Mouse (Mus musculus) neural tube, embryonic 14.5 days (tissue): ENCODE data around the gene Agpat3. TPM values are rescaled to one million over a fixed set of nuclear protein-coding genes. Genes with fewer than 3 reads are reported as not detected.

Experiments
- ATAC-seq: fragments of 200-750 bp; cut with Nextera tagmentation; 2 replicates; pipeline ENCODE4 v1.8.0; 2017; ENCODE audit warnings: low read depth, mild to moderate bottlenecking, moderate TSS enrichment, moderate library complexity
- H3K27ac ChIP-seq: fragments of 300-500 bp; sonication (generic); 2 replicates; pipeline ENCODE4 v1.5.1; 2014; ENCODE audit warnings: low read depth, mild to moderate bottlenecking, control low read depth, low read length, moderate library complexity, mixed read lengths
- H3K27me3 ChIP-seq: fragments of 300-500 bp; sonication (generic); 2 replicates; pipeline ENCODE4 v1.6.1; 2014; ENCODE audit warnings: low read length; ENCODE audit not compliant: control insufficient read depth, insufficient read depth
- H3K36me3 ChIP-seq: fragments of 300-500 bp; sonication (generic); 2 replicates; pipeline ENCODE4 v1.6.1; 2014; ENCODE audit warnings: low read length, mixed read lengths; ENCODE audit not compliant: control insufficient read depth, insufficient read depth
- H3K4me1 ChIP-seq: fragments of 300-500 bp; sonication (generic); 2 replicates; pipeline ENCODE4 v1.6.1; 2014; ENCODE audit warnings: low read length; ENCODE audit not compliant: control insufficient read depth, insufficient read depth
- H3K4me2 ChIP-seq: fragments of 300-500 bp; sonication (generic); 2 replicates; pipeline ENCODE4 v1.6.1; 2014; ENCODE audit warnings: mild to moderate bottlenecking, low read depth, low read length, control low read depth
- H3K4me3 ChIP-seq: fragments of 300-500 bp; sonication (generic); 2 replicates; pipeline ENCODE4 v1.5.1; 2014; ENCODE audit warnings: low read depth, low read length, control low read depth, mixed read lengths
- H3K9ac ChIP-seq: fragments of 300-500 bp; sonication (generic); replicated peaks from 2 replicates; pipeline ENCODE4 v1.6.1; 2014; ENCODE audit warnings: low read depth, mild to moderate bottlenecking, control low read depth, low read length, mixed read lengths
- H3K9me3 ChIP-seq: fragments of 300-500 bp; sonication (generic); 2 replicates; pipeline ENCODE4 v1.6.1; 2016; ENCODE audit warnings: low read length; ENCODE audit not compliant: control insufficient read depth
- WGBS: fragments of 180-500 bp; shearing (Covaris S2); extraction: QIAGEN DNeasy Blood & Tissue Kit; methylation state at CpG from one replicate; pipeline ENCODE4 v1.1.7; 2014; 5-methylcytosine and 5-hydroxymethylcytosine counted together
- polyA plus RNA-seq: library from polyadenylated mRNA; unstranded; fragments of >200 nt; fragmentation: Nextera tagmentation; extraction: Ambion mirVana; gene quantifications from 2 replicates; pipeline ENCODE4 v1.2.1, GENCODE M21; 2014

Gene Agpat3
- polyA plus RNA-seq, 1 experiment from 2014 or later = 89.5 TPM

DNA sequence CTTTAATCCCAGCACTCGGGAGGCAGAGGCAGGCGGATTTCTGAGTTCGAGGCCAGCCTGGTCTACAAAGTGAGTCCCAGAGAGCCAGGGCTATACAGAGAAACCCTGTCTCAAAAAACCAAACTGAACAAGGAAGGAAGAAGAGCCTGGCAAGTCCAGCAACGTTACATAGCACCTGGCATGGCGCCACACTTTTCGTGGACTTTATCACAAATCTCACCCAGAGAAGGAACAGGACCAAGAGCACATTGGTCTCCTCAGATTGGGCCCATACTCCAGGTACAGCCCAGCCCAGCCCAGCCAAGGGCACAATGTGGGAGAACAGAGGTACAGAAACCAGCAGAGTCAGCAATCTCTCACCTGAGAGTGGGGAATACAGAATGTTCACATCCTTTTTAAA lies 118.5 kb downstream of the Agpat3 start:
- no peak for ATAC-seq

GRCm38 (mm10) chr10:78233161-78233560 lies 119.1 kb downstream of the Agpat3 start:
- 95% methylated on average over 5 of the region's 5 CpGs for WGBS
- ATAC-seq = no peak
- H3K9ac ChIP-seq = no peak overlapping the region
- H3K27me3 ChIP-seq = no peaks in the 10 kb centered on the region
- no peak overlapping the region for H3K27ac ChIP-seq
- no peaks in the 10 kb centered on the region for H3K9me3 ChIP-seq
- peaks cover 8% of the 10 kb centered on the region; the same call in 1 of the 2 replicates for H3K36me3 ChIP-seq
- H3K4me3 ChIP-seq = no peak overlapping the region
- no peak overlapping the region for H3K4me2 ChIP-seq
- H3K4me1 ChIP-seq = 0 out of 2 replicates have a peak, but pooled peaks cover 3% of the 10 kb centered on the region

More for the DNA sequence above, 118.5 kb downstream of the Agpat3 start:
- peaks cover 4% of the 10 kb centered on the region; the same call in 1 of the 2 replicates for H3K36me3 ChIP-seq
- 96% methylated on average over 6 of the region's 6 CpGs for WGBS
- no peak overlapping the region for H3K9ac ChIP-seq
- H3K4me1 ChIP-seq = 0 out of 2 replicates have a peak, but pooled peaks cover 3% of the 10 kb centered on the region
- H3K4me3 ChIP-seq = no peak overlapping the region
- H3K4me2 ChIP-seq = no peak overlapping the region
- no peaks in the 10 kb centered on the region for H3K9me3 ChIP-seq
- H3K27ac ChIP-seq = no peak overlapping the region
- H3K27me3 ChIP-seq = no peaks in the 10 kb centered on the region

DNA sequence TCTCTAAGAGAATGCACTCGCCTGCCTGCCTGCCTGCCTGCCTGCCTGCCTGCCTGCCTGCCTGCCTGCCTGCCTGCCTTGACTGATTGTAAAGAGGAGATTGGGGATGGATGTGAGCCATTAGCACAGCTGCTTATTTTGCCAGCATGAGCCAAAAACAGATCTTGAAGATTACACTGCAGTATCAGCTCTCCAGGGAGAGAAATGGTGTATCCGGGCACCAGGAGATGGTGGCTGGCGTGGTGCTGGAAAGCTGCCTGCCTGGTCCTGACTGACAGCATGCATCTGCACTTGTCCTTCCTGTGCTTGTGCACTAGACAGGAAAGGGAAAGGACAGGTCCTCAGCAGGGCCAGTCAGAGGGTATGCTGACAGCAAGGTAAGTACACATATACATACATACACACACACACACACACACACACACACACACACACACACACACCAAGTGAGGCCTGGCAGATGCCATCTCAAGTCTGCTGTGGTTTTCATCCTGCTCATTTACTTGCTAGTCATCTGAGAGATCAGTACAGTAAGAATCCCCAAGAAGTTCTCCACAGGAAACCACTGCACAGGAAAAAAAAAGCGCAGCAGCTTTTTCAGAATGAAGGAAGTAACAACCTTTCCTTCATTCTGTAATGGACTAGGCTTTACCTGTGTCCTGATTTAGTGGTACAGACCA lies 119.8 kb downstream of the Agpat3 start:
- Histone ChIP-seq H3K4me2 (no peak overlapping the region), H3K36me3 (peaks cover 12% of the 10 kb centered on the region; the same call in 1 of the 2 replicates), H3K27me3 (no peaks in the 10 kb centered on the region), H3K9me3 (no peaks in the 10 kb centered on the region), H3K4me1 (0 out of 2 replicates have a peak, but pooled peaks cover 3% of the 10 kb centered on the region), H3K4me3 (no peak overlapping the region), H3K9ac (no peak overlapping the region), H3K27ac (no peak overlapping the region)
- 73% methylated on average over 4 of the region's 4 CpGs for WGBS
- no peak for ATAC-seq

DNA sequence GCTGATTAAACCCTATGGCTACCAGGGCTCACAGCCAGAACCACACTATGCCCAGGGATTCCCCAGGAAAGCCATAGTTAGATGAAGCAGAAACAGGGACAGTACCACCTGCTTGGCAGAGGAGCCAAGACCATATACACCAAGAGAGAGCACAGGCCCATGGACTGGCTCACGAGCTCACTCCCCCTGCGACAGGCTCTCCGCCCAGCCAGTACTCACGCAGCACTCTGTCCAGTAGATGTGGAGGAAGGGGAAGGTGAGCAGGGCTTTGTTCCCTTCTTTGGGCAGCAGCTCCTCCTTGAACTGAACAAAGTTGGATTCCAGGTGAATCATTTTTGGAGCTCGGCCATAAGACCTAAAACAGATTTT lies 123.7 kb downstream of the Agpat3 start:
- H3K27me3 ChIP-seq = no peaks in the 10 kb centered on the region
- no peaks in the 10 kb centered on the region for H3K9me3 ChIP-seq
- H3K9ac ChIP-seq = no peak overlapping the region
- no peaks in the 10 kb centered on the region for H3K4me1 ChIP-seq
- no peak overlapping the region for H3K4me3 ChIP-seq
- H3K4me2 ChIP-seq = no peak overlapping the region
- 88% methylated on average over 5 of the region's 5 CpGs for WGBS
- no peak overlapping the region for H3K27ac ChIP-seq
- H3K36me3 ChIP-seq = peaks cover 16% of the 10 kb centered on the region; the same call in 1 of the 2 replicates
- no peak for ATAC-seq

- ATAC-seq = no peak
These were observed 124.3 kb downstream of the Agpat3 start for GRCm38 (mm10) chr10:78227875-78228559.

GRCm38 (mm10) chr10:78224136-78224535 lies 128.2 kb downstream of the Agpat3 start:
- no peak for ATAC-seq

More at GRCm38 (mm10) chr10:78227875-78228559, 124.3 kb downstream of the Agpat3 start:
- no peak overlapping the region for H3K27ac ChIP-seq
- H3K4me1 ChIP-seq = no peaks in the 10 kb centered on the region
- H3K4me3 ChIP-seq = no peak overlapping the region
- H3K36me3 ChIP-seq = peaks cover 16% of the 10 kb centered on the region; the same call in 1 of the 2 replicates
- no peak overlapping the region for H3K9ac ChIP-seq
- no peaks in the 10 kb centered on the region for H3K27me3 ChIP-seq
- no peaks in the 10 kb centered on the region for H3K9me3 ChIP-seq
- H3K4me2 ChIP-seq = no peak overlapping the region
- WGBS = 86% methylated on average over 8 of the region's 8 CpGs

DNA sequence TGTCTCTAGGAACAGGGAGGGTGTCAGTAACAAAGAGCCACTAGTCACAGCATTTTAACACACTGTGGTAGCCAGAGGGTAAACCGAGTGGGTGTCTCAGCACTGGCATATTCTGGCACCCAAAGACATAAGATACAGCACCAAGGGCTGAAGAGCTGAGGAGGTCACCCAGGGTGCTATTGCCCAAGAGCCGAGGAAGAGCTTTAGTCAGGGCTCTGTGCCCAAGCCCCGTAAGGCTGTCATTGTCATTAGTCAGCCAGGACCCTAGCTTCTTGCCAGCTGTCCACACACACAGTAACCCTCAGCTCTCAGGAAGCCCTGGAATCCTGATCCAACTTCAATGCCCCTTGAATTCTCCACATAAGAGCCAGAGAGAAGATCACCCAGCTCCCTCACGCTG lies 129.4 kb downstream of the Agpat3 start:
- no peaks in the 10 kb centered on the region for H3K27me3 ChIP-seq
- H3K9me3 ChIP-seq = no peaks in the 10 kb centered on the region
- no peaks in the 10 kb centered on the region for H3K4me1 ChIP-seq
- 83% methylated on average over 4 of the region's 4 CpGs for WGBS
- H3K4me3 ChIP-seq = no peak overlapping the region
- no peak overlapping the region for H3K27ac ChIP-seq
- no peak overlapping the region for H3K9ac ChIP-seq
- H3K36me3 ChIP-seq = peaks cover 23% of the 10 kb centered on the region; the same call in 1 of the 2 replicates
- no peak overlapping the region for H3K4me2 ChIP-seq
- ATAC-seq = no peak

More at GRCm38 (mm10) chr10:78224136-78224535, 128.2 kb downstream of the Agpat3 start:
- Histone ChIP-seq H3K4me3 (no peak overlapping the region), H3K36me3 (peaks cover 24% of the 10 kb centered on the region; the same call in 1 of the 2 replicates), H3K27me3 (no peaks in the 10 kb centered on the region), H3K9me3 (no peaks in the 10 kb centered on the region), H3K4me1 (no peaks in the 10 kb centered on the region), H3K27ac (no peak overlapping the region), H3K4me2 (no peak overlapping the region), H3K9ac (no peak overlapping the region)
- 91% methylated on average over 6 of the region's 6 CpGs for WGBS

- Histone ChIP-seq H3K9me3 (no peaks in the 10 kb centered on the region), H3K9ac (no peak overlapping the region), H3K4me1 (no peaks in the 10 kb centered on the region), H3K4me3 (no peak overlapping the region), H3K27ac (no peak overlapping the region), H3K4me2 (no peak overlapping the region), H3K27me3 (no peaks in the 10 kb centered on the region), H3K36me3 (peaks cover 28% of the 10 kb centered on the region)
- WGBS = 94% methylated on average over 7 of the region's 7 CpGs
- ATAC-seq = no peak
These were observed 131.0 kb downstream of the Agpat3 start for GRCm38 (mm10) chr10:78221315-78221714.

- Histone ChIP-seq H3K4me1 (no peaks in the 10 kb centered on the region), H3K36me3 (peaks cover 38% of the 10 kb centered on the region), H3K9me3 (no peaks in the 10 kb centered on the region), H3K27me3 (no peaks in the 10 kb centered on the region), H3K27ac (no peak overlapping the region), H3K9ac (no peak overlapping the region), H3K4me2 (no peak overlapping the region), H3K4me3 (no peak overlapping the region)
- ATAC-seq = no peak
- WGBS = 93% methylated on average over 1 of the region's 1 CpGs
These were observed 132.8 kb downstream of the Agpat3 start for GRCm38 (mm10) chr10:78219528-78219927.
